Mouse (Mus musculus) heart, embryonic 15.5 days (tissue): ENCODE measurements around the gene Nexmif. TPM values are rescaled to one million over a fixed set of nuclear protein-coding genes. Genes with fewer than 3 reads are reported as not detected.

Experiments used
- ATAC-seq: fragments of 200-750 bp; cut with Nextera tagmentation; replicated peaks from 2 replicates; pipeline ENCODE4 v1.8.0; 2017; ENCODE audit warnings: low read depth, moderate TSS enrichment; ENCODE audit not compliant: insufficient number of reproducible peaks, insufficient read depth, low FRiP score
- H3K27ac ChIP-seq: fragments of 300-500 bp; sonication (generic); 2 replicates; pipeline ENCODE4 v1.5.1; 2015; ENCODE audit warnings: mild to moderate bottlenecking, inconsistent platforms
- H3K27me3 ChIP-seq: fragments of 300-500 bp; sonication (generic); 2 replicates; pipeline ENCODE4 v1.6.1; 2015; ENCODE audit warnings: inconsistent platforms
- H3K36me3 ChIP-seq: fragments of 300-500 bp; sonication (generic); 2 replicates; pipeline ENCODE4 v1.6.1; 2015; ENCODE audit warnings: mild to moderate bottlenecking, inconsistent platforms
- H3K4me1 ChIP-seq: fragments of 300-500 bp; sonication (generic); replicated peaks from 2 replicates; pipeline ENCODE4 v1.6.1; 2015; ENCODE audit warnings: inconsistent platforms
- H3K4me2 ChIP-seq: fragments of 300-500 bp; sonication (generic); 2 replicates; pipeline ENCODE4 v1.6.1; 2015; ENCODE audit warnings: inconsistent platforms, mild to moderate bottlenecking, moderate library complexity
- H3K4me3 ChIP-seq: fragments of 300-500 bp; sonication (generic); 2 replicates; pipeline ENCODE4 v1.5.1; 2015; ENCODE audit warnings: mild to moderate bottlenecking, inconsistent platforms
- H3K9ac ChIP-seq: fragments of 300-500 bp; sonication (generic); 2 replicates; pipeline ENCODE4 v1.6.1; 2015; ENCODE audit warnings: mild to moderate bottlenecking, inconsistent platforms
- H3K9me3 ChIP-seq: fragments of 300-500 bp; sonication (generic); replicated peaks from 2 replicates; pipeline ENCODE4 v1.6.1; 2016; ENCODE audit warnings: inconsistent platforms
- WGBS: fragments of 180-500 bp; shearing (Covaris S2); methylation state at CpG from one replicate; pipeline ENCODE4 v1.1.7; 2015; ENCODE audit warnings: mixed read lengths; 5-methylcytosine and 5-hydroxymethylcytosine counted together
- microRNA counts: library from miRNA; unstranded; fragments of <30 nt; microRNA quantifications from one replicate; lab custom pipeline; 2016
- microRNA-seq: library from miRNA; unstranded; fragments of <30 nt; microRNA quantifications from one replicate; pipeline ENCODE4, GENCODE M21; 2016
- polyA plus RNA-seq: library from polyadenylated mRNA; unstranded; fragments of >200 nt; fragmentation: Nextera tagmentation; extraction: Ambion mirVana; gene quantifications from 2 replicates; pipeline ENCODE4 v1.2.1, GENCODE M21; 2015

Nexmif gene
- polyA plus RNA-seq, 1 experiment from 2014 or later = 1.5 TPM

DNA sequence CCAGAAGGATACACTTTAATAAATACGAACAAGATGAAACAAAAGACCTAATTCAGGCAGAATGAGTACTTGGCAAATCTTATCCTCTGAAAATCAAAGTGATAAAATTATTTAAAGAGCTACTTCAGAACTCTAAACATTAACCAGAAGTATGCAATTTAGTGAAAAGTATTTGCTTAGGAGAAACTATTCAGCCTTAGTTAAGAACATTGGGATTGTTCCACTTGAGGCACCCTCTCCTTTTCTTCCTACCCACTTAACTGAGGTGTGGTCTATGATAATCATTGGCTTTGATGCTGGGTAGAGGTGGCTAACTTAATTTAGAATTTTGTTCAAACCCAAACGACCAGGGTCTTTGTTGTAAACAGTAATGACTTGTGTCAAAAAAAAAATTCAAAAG, 146.1 kb downstream of the Nexmif start:
- no peak overlapping the region for H3K27ac ChIP-seq
- H3K4me2 ChIP-seq = no peak overlapping the region
- whole genome bisulfite sequencing = 57% methylated on average over 2 of the region's 2 CpGs
- no peaks in the 10 kb centered on the region for H3K4me1 ChIP-seq
- no peaks in the 10 kb centered on the region for H3K27me3 ChIP-seq
- no peak for ATAC-seq
- H3K4me3 ChIP-seq = no peak overlapping the region
- H3K36me3 ChIP-seq = no peaks in the 10 kb centered on the region
- H3K9me3 ChIP-seq = no peaks in the 10 kb centered on the region
- no peak overlapping the region for H3K9ac ChIP-seq

DNA sequence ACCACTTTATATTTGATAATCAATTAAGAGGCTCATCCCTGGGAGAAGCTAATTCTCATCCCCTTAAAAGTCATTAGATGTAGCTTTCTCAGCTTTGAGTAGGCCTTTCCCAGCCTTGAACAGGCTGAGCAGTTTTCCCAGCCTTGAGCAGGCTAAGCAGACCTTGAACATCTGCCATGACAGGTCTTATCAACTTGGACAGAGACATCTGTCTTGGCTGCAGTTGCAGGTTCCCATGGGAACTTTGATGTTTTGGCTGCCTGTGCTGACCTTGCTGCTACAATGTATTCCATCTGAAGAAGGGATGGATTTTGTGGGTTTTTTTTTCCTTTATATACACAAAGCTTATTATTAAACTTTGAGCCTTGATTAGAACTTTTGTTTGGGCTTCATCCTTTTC, 160.7 kb downstream of the Nexmif start:
- no peak for ATAC-seq
- H3K4me2 ChIP-seq = no peak overlapping the region
- H3K4me1 ChIP-seq = no peaks in the 10 kb centered on the region
- no peaks in the 10 kb centered on the region for H3K36me3 ChIP-seq
- H3K27me3 ChIP-seq = 0 out of 2 replicates have a peak, but pooled peaks cover 5% of the 10 kb centered on the region
- H3K27ac ChIP-seq = no peak overlapping the region
- no peak overlapping the region for H3K4me3 ChIP-seq
- H3K9me3 ChIP-seq = no peaks in the 10 kb centered on the region
- no peak overlapping the region for H3K9ac ChIP-seq

DNA sequence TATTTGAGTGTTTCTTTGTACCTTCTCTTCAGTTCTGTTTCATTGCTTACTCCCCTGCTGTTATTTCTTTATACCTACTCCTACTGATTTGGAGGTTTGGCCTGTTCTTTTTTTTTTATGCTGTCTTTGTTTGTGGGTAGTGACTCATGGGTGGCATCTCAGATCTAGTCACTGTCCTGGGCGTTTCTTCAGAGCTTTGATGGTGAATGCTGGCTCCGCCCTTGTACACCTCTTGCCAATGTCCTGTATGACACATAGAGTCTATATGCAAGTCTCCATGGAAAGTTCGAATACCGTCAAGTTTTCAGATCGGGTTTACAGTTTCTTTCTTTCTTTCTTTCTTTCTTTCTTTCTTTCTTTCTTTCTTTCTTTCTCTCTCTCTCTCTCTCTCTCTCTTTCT, 167.1 kb downstream of the Nexmif start:
- no peak overlapping the region for H3K4me2 ChIP-seq
- H3K9ac ChIP-seq = no peak overlapping the region
- no peaks in the 10 kb centered on the region for H3K9me3 ChIP-seq
- H3K27me3 ChIP-seq = 0 out of 2 replicates have a peak, but pooled peaks cover 3% of the 10 kb centered on the region
- no peak overlapping the region for H3K27ac ChIP-seq
- no peaks in the 10 kb centered on the region for H3K36me3 ChIP-seq
- H3K4me3 ChIP-seq = no peak overlapping the region
- H3K4me1 ChIP-seq = no peaks in the 10 kb centered on the region
- 73% methylated on average over 5 of the region's 5 CpGs for WGBS
- no peak for ATAC-seq

DNA sequence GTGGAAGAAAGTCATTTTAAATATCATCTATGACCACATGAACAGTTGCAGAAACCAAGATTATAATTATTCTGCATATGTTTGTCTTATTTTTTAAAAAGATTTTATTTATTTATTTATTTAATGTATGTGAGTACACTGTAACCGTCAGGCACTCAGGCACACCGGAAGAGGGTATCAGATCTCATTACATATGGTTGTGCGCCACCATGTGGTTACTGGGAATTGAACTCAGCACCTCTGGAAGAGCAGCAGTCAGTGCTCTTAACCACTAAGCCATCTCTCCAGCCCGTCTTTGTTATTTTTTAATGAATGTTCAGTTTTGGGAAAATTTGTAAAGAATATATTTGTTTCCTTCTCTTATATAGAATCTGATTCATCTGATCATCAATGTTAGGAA, 168.2 kb downstream of the Nexmif start:
- Histone ChIP-seq H3K9me3 (no peaks in the 10 kb centered on the region), H3K27me3 (0 out of 2 replicates have a peak, but pooled peaks cover 3% of the 10 kb centered on the region), H3K9ac (no peak overlapping the region), H3K36me3 (no peaks in the 10 kb centered on the region), H3K27ac (no peak overlapping the region), H3K4me1 (no peaks in the 10 kb centered on the region), H3K4me2 (no peak overlapping the region), H3K4me3 (no peak overlapping the region)
- ATAC-seq = no peak
- 37% methylated on average over 4 of the region's 4 CpGs for WGBS

MicroRNAs within 50 kb of the gene (microRNA counts, 519-probe panel; counts per million panel counts)
- microRNA mmu-miR-672 (lab: Ali Mortazavi, UCI) = 1,902 counts per million, percentile 17 among the panel's probes with 10 or more counts

Small RNA genes within 50 kb of the gene (microRNA-seq; reads per million reads assigned to microRNA genes)
- not detected for gene Gm24993
- gene Mir672 = 130 reads per million, percentile 53 among the genes with 10 or more reads in this experiment

Other genes with a start within 250 kb of the Nexmif start
- 18.9 and 22.2 TPM in 2 replicates for gene Rlim, start 219.9 kb downstream of the Nexmif start, polyA plus RNA-seq
- 8.0 and 8.2 TPM in 2 replicates for gene Abcb7, start 212.7 kb upstream of the Nexmif start, polyA plus RNA-seq